Mouse (Mus musculus) neural tube, embryonic 15.5 days (tissue): ENCODE data around the gene Adamtsl1. TPM values are rescaled to one million over a fixed set of nuclear protein-coding genes. Genes with fewer than 3 reads are reported as not detected.

ENCODE experiments used
- ATAC-seq: fragments of 200-750 bp; cut with Nextera tagmentation; 2 replicates; pipeline ENCODE4 v1.8.0; 2017; ENCODE audit warnings: mild to moderate bottlenecking, moderate TSS enrichment, moderate library complexity; ENCODE audit not compliant: low FRiP score
- H3K27ac ChIP-seq: fragments of 300-500 bp; sonication (generic); replicated peaks from 2 replicates; pipeline ENCODE4 v1.5.1; 2015; ENCODE audit warnings: mild to moderate bottlenecking, inconsistent platforms
- H3K27me3 ChIP-seq: fragments of 300-500 bp; sonication (generic); replicated peaks from 2 replicates; pipeline ENCODE4 v1.6.1; 2015; ENCODE audit warnings: inconsistent platforms
- H3K36me3 ChIP-seq: fragments of 300-500 bp; sonication (generic); 2 replicates; pipeline ENCODE4 v1.6.1; 2015; ENCODE audit warnings: inconsistent platforms
- H3K4me1 ChIP-seq: fragments of 300-500 bp; sonication (generic); 2 replicates; pipeline ENCODE4 v1.6.1; 2015; ENCODE audit warnings: inconsistent platforms
- H3K4me2 ChIP-seq: fragments of 300-500 bp; sonication (generic); 2 replicates; pipeline ENCODE4 v1.6.1; 2015; ENCODE audit warnings: inconsistent platforms, mild to moderate bottlenecking, moderate library complexity
- H3K4me3 ChIP-seq: fragments of 300-500 bp; sonication (generic); replicated peaks from 2 replicates; pipeline ENCODE4 v1.5.1; 2015; ENCODE audit warnings: mild to moderate bottlenecking, inconsistent platforms
- H3K9ac ChIP-seq: fragments of 300-500 bp; sonication (generic); replicated peaks from 2 replicates; pipeline ENCODE4 v1.6.1; 2015; ENCODE audit warnings: mild to moderate bottlenecking, inconsistent platforms
- H3K9me3 ChIP-seq: fragments of 300-500 bp; sonication (generic); replicated peaks from 2 replicates; pipeline ENCODE4 v1.6.1; 2016; ENCODE audit warnings: inconsistent platforms
- WGBS: fragments of 180-500 bp; shearing (Covaris S2); methylation state at CpG from one replicate; pipeline ENCODE4 v1.1.7; 2015; ENCODE audit warnings: mixed read lengths; 5-methylcytosine and 5-hydroxymethylcytosine counted together
- polyA plus RNA-seq: library from polyadenylated mRNA; unstranded; fragments of >200 nt; fragmentation: Nextera tagmentation; extraction: Ambion mirVana; gene quantifications from 2 replicates; pipeline ENCODE4 v1.2.1, GENCODE M21; 2015

The Adamtsl1 gene
- polyA plus RNA-seq, 1 experiment from 2014 or later, result 13.0 TPM

DNA sequence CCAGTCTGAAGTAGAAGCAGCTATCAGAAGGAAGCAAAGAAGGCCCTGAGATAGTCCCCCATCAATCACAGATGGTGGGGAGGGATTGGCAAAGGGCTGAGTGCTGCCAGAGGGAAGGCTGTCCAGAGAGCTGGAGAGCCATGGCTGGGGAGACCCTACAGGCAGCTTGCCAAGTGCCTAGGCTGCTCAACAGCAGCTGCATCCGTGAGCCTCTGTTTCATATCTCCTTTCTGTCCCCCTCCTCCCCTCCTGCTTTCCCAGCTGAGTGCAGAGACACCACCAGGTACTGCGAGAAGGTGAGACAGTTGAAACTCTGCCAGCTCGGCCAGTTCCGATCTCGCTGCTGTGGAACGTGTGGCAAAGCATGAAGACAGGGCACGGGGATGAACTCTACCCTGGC lies 911.6 kb downstream of the Adamtsl1 start:
- Histone ChIP-seq H3K36me3 (no peaks in the 10 kb centered on the region), H3K4me2 (no peak overlapping the region), H3K27ac (no peak overlapping the region), H3K4me1 (0 out of 2 replicates have a peak, but pooled peaks cover 3% of the 10 kb centered on the region), H3K27me3 (no peaks in the 10 kb centered on the region), H3K4me3 (no peak overlapping the region), H3K9ac (no peak overlapping the region), H3K9me3 (no peaks in the 10 kb centered on the region)
- WGBS, result 74% methylated on average over 7 of the region's 7 CpGs
- ATAC-seq, result no peak

DNA sequence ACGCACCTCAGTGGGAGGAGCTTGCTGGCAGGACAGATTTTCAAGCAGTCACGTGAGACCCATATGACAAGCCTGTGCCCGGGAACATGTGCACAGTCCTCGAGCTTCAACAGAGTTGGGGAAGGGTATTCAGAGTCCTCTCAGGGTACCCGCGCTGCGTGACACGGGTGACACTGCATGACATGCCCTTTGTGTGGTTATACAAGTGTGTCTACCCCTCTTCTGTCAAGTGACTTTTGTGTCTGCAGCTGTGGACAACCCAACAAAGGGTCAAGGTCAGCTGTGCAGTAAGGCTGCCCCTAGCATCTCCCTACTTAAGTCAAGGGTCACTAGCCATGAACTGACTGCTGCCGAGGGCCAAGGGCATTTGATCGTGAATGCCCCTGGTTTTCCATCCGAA lies 912.6 kb downstream of the Adamtsl1 start:
- ATAC-seq, result no peak
- no peak overlapping the region for H3K4me2 ChIP-seq

DNA sequence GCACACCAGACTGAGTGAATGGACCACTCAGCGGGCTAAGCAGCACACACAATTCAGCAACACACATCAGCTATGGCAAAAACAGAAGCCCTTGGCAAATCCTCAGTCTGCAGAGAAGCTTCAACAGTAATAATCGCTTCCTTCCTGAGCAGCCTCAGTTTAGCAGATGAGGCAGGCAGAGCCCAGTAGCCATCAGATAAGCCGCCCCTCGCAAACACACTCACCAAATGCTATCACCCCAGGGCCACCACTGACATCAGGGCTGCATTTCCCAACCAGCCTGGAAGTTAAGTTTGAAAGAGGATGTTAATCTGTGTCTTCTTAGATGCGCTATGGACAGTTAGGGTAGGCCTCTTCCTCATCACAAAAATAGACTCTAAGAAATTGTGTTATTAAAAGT lies 913.3 kb downstream of the Adamtsl1 start:
- 0 out of 2 replicates have a peak, but pooled peaks cover 2% of the 10 kb centered on the region for H3K4me1 ChIP-seq
- H3K9me3 ChIP-seq, result no peaks in the 10 kb centered on the region
- no peak for ATAC-seq
- H3K9ac ChIP-seq, result no peak overlapping the region
- H3K27me3 ChIP-seq, result no peaks in the 10 kb centered on the region
- no peak overlapping the region for H3K4me2 ChIP-seq
- H3K27ac ChIP-seq, result no peak overlapping the region
- no peaks in the 10 kb centered on the region for H3K36me3 ChIP-seq
- no peak overlapping the region for H3K4me3 ChIP-seq
- WGBS, result 83% methylated on average over 5 of the region's 5 CpGs

More for the DNA sequence above, 912.6 kb downstream of the Adamtsl1 start:
- Histone ChIP-seq H3K4me3 (no peak overlapping the region), H3K27me3 (no peaks in the 10 kb centered on the region), H3K36me3 (no peaks in the 10 kb centered on the region), H3K4me1 (0 out of 2 replicates have a peak, but pooled peaks cover 3% of the 10 kb centered on the region), H3K9ac (no peak overlapping the region), H3K27ac (no peak overlapping the region), H3K9me3 (no peaks in the 10 kb centered on the region)
- WGBS, result 42% methylated on average over 11 of the region's 11 CpGs

DNA sequence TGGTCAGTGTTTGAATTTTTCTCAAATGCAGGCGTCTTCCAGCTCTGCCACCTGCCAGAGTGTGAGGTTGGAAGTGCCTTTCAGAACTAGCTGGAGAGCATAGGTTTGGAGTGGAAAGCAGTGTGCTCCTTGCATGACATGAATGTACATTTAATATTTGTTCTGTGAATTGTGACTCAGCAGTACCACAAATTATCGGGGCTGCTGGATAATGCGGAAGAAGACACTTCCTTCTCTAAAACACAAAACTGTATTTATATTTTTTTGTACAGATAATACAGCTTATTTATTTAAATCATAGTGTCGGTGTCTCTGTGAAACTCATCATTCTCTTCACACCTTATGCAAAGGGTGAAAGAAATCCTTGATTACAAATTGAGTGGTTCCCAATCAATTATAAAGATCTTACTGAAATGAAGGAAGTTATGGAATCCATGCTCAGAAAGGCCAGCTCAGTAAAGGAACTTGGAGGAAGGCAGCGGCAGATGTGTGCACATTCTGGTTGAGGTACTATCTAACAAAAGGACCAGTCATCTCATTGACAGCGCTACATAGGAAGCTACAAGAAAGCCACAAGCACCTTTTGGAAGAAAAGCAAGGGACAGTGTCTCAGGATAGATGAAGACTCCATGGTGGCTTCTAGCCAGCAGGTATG lies 914.2 kb downstream of the Adamtsl1 start:
- no peak overlapping the region for H3K4me3 ChIP-seq
- H3K4me1 ChIP-seq, result no peaks in the 10 kb centered on the region
- 93% methylated on average over 6 of the region's 6 CpGs for WGBS
- no peaks in the 10 kb centered on the region for H3K27me3 ChIP-seq
- no peak for ATAC-seq
- H3K9ac ChIP-seq, result no peak overlapping the region
- H3K9me3 ChIP-seq, result no peaks in the 10 kb centered on the region
- no peak overlapping the region for H3K27ac ChIP-seq
- no peaks in the 10 kb centered on the region for H3K36me3 ChIP-seq
- H3K4me2 ChIP-seq, result no peak overlapping the region

DNA sequence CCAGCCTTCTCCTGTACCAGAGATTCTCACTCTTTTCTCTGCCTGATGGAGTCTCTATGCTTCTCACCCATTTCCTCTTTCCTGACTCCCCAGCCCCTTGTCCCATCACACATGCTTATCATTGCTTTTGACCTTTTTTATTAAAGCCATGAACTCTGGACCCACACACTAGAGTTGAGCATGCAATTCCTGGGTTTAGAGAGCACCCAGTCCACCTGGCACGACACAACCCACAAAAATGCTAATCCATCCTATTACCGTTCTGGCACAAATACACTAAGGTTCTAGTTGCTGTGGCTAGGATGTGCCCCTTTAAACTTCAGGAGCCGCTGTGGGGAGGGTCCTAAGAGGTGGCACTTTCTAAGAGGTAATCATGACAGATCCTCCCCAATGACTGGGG lies 921.7 kb downstream of the Adamtsl1 start:
- H3K9ac ChIP-seq, result no peak overlapping the region
- H3K4me2 ChIP-seq, result no peak overlapping the region
- H3K9me3 ChIP-seq, result no peaks in the 10 kb centered on the region
- ATAC-seq, result no peak
- H3K4me3 ChIP-seq, result no peak overlapping the region
- H3K27ac ChIP-seq, result no peak overlapping the region
- H3K36me3 ChIP-seq, result no peaks in the 10 kb centered on the region
- no peaks in the 10 kb centered on the region for H3K4me1 ChIP-seq
- 94% methylated on average over 3 of the region's 3 CpGs for WGBS
- no peaks in the 10 kb centered on the region for H3K27me3 ChIP-seq

DNA sequence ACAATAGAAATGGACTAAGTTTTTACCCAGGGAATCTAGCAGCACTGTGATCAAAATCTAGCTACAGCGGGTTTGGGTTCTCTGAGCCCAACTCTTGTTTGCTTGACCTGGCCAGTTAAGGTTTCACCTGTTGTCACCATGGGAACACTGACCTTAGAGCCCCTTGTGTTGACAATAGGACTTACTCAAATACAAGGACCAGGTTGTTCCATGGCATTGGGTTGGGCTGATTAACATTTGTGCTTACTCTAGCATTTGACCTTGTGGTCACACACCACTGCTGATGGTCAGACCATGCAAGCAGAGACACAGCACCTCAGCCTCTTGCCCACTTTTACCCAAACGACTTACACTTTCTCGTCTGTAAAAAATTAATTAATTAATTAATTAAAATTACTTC lies 922.4 kb downstream of the Adamtsl1 start:
- ATAC-seq, result no peak
- Histone ChIP-seq H3K27ac (no peak overlapping the region), H3K36me3 (no peaks in the 10 kb centered on the region), H3K4me1 (no peaks in the 10 kb centered on the region), H3K9ac (no peak overlapping the region), H3K4me2 (no peak overlapping the region), H3K9me3 (no peaks in the 10 kb centered on the region), H3K27me3 (no peaks in the 10 kb centered on the region), H3K4me3 (no peak overlapping the region)
- WGBS, result 91% methylated on average over 3 of the region's 3 CpGs

DNA sequence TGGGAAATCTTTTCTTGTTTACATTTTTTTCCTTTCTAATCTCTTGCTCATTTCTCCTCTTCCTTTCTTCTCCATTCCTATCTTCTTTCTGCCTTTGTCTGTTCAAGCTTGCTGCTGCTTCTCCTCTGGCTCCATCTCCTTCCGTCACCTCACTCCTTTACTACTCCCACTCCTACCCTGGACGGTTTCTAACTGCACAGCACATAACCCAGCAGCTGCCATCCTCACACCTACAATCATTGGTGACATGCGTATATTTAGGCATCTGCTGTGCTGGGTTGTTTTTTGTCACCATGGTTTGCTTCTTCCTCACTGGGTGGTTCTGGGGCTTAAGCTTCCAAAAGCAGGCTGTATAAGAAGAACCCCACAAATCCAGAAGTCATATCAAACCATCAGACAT lies 936.5 kb downstream of the Adamtsl1 start:
- whole genome bisulfite sequencing, result 88% methylated on average over 3 of the region's 3 CpGs
- Histone ChIP-seq H3K9ac (no peak overlapping the region), H3K4me3 (no peak overlapping the region), H3K9me3 (no peaks in the 10 kb centered on the region), H3K27ac (no peak overlapping the region), H3K4me1 (no peaks in the 10 kb centered on the region), H3K4me2 (no peak overlapping the region), H3K36me3 (no peaks in the 10 kb centered on the region), H3K27me3 (no peaks in the 10 kb centered on the region)
- ATAC-seq, result no peak

DNA sequence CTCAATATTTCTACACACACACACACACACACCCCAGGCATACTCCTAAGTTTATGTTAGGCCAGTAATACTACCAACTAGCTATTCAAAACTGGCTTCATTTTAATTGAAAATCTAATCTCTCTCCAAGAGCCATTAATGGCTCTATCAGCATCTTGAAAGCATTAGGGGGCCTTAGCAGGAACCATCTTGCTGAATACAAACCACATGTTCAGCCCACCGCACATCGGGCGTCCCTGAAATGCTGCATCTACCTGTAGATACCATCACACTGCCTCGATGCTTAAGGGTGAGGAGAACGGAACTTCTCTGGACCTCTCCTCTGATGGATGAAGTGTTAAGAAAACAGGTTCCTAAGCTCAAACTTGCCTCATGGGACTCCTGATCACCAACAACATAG lies 950.8 kb downstream of the Adamtsl1 start:
- WGBS, result 92% methylated on average over 5 of the region's 5 CpGs
- H3K9me3 ChIP-seq, result no peaks in the 10 kb centered on the region
- no peaks in the 10 kb centered on the region for H3K36me3 ChIP-seq
- H3K4me2 ChIP-seq, result no peak overlapping the region
- no peak overlapping the region for H3K9ac ChIP-seq
- no peak for ATAC-seq
- H3K4me1 ChIP-seq, result no peaks in the 10 kb centered on the region
- no peaks in the 10 kb centered on the region for H3K27me3 ChIP-seq
- H3K27ac ChIP-seq, result no peak overlapping the region
- H3K4me3 ChIP-seq, result no peak overlapping the region
